Mouse (Mus musculus): ENCODE data around the gene Bach2. TPM values are rescaled to one million over a fixed set of nuclear protein-coding genes. Genes with fewer than 3 reads are reported as not detected.

Bach2 gene
- polyA plus RNA-seq, 1 experiment = 0.11 TPM

- no peaks in the 10 kb centered on the region for H3K79me2 ChIP-seq (ENCODE audit: control insufficient read depth, insufficient read depth)
- H3K36me3 ChIP-seq (ENCODE audit: control insufficient read depth, insufficient read depth) = no peaks in the 10 kb centered on the region
- no peaks in the 10 kb centered on the region for H3K27me3 ChIP-seq (ENCODE audit: control insufficient read depth, insufficient read depth, insufficient read length)
- no peak overlapping the region for H3ac ChIP-seq (ENCODE audit: control insufficient read depth, insufficient read length, low read depth)
- H3K4me3 ChIP-seq (ENCODE audit: insufficient read depth, poor library complexity, severe bottlenecking) = no peak overlapping the region
- no peaks in the 10 kb centered on the region for H3K79me3 ChIP-seq (ENCODE audit: low read depth)
- TF ChIP-seq MYOD1 (IDR thresholded peaks at IDR 0.05; ENCODE audit: control insufficient read depth, insufficient read length, low read depth) (no peak), MAX (IDR thresholded peaks at IDR 0.05) (no peak), USF1 (IDR thresholded peaks at IDR 0.05; ENCODE audit: low read depth) (no peak), CTCF (IDR thresholded peaks at IDR 0.05; ENCODE audit: control insufficient read depth, insufficient read depth, insufficient read length) (no peak), FOSL1 (IDR thresholded peaks at IDR 0.05; ENCODE audit: insufficient read depth, low read length, poor library complexity, severe bottlenecking) (no peak), MYOG (IDR thresholded peaks at IDR 0.05; ENCODE audit: control insufficient read depth, extremely low read depth, insufficient read length) (no peak), CEBPB (IDR thresholded peaks at IDR 0.05; ENCODE audit: low read depth) (no peak)
Observed at GRCm38 (mm10) chr4:32306169-32306792, 67.7 kb downstream of the Bach2 start.

DNA sequence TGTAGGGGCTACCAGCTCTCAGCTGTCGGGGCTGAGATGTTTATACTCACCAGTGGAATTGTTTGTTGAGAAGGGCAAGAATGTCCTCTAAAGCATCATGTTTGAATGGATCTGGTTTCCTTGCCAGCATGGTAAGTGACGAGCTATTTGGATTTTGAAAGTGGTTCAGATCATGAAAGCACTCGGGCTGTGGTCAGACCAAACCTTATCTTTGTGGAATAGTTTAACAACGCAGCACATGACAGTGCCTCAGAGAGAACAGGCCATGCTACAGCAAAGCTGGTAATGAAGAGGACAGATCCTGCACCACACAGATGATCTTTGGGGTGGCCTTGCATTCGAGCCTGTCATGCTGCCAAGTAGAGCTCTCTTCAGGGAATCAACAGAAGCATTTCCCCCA, 68.6 kb downstream of the Bach2 start:
- no peak overlapping the region for H3ac ChIP-seq (ENCODE audit: control insufficient read depth, insufficient read length, low read depth)
- TF ChIP-seq CEBPB (IDR thresholded peaks at IDR 0.05; ENCODE audit: low read depth) (no peak), MAX (IDR thresholded peaks at IDR 0.05) (no peak), MYOD1 (IDR thresholded peaks at IDR 0.05; ENCODE audit: control insufficient read depth, insufficient read length, low read depth) (no peak), USF1 (IDR thresholded peaks at IDR 0.05; ENCODE audit: low read depth) (no peak), MYOG (IDR thresholded peaks at IDR 0.05; ENCODE audit: control insufficient read depth, extremely low read depth, insufficient read length) (no peak), CTCF (IDR thresholded peaks at IDR 0.05; ENCODE audit: control insufficient read depth, insufficient read depth, insufficient read length) (no peak), FOSL1 (IDR thresholded peaks at IDR 0.05; ENCODE audit: insufficient read depth, low read length, poor library complexity, severe bottlenecking) (no peak)

DNA sequence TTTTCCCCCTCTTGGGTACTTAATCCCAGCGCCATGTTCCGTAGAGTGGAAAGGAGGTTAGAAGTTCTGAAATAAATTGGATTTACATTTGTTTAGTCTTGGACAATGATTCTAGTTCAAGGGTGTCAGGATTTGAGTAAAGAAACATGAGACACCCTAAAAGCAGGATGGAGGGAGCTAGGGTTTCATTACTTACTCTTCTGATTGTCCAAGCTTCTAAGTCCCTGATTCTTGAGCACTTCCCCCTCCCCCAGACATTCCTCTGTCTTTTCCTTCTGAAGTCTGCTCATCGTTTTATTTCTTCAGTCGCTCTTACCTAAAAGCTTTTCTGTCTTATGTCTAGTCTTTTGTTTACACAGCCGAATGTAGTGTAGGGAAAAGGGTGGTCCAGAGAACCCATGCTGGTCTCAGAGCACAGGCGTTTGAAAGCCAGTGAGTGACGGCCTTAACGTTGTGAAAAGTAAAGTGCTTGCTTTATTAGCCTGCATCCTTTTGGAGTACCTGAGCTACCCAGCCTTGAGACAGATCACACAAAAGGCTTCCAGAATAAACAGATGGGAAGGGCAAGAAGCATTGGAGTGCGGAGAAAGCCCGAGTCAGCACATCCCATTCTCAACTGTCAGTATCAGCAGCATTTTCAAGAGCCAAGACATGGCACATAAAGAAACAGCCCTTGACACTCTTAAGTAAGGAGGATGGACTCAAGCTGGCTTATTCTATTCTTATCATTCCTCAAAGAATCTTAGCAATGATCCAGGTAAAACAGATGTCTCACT, 73.8 kb downstream of the Bach2 start:
- Histone ChIP-seq H3K79me2 (ENCODE audit: control insufficient read depth, insufficient read depth) (no peaks in the 10 kb centered on the region), H3ac (ENCODE audit: control insufficient read depth, insufficient read length, low read depth) (no peak overlapping the region), H3K4me3 (ENCODE audit: insufficient read depth, poor library complexity, severe bottlenecking) (no peak overlapping the region), H3K79me3 (ENCODE audit: low read depth) (no peaks in the 10 kb centered on the region), H3K27me3 (ENCODE audit: control insufficient read depth, insufficient read depth, insufficient read length) (no peaks in the 10 kb centered on the region), H3K36me3 (ENCODE audit: control insufficient read depth, insufficient read depth) (no peaks in the 10 kb centered on the region)
- TF ChIP-seq MYOG (IDR thresholded peaks at IDR 0.05; ENCODE audit: control insufficient read depth, extremely low read depth, insufficient read length) = no peak
- TF ChIP-seq FOSL1 (IDR thresholded peaks at IDR 0.05; ENCODE audit: insufficient read depth, low read length, poor library complexity, severe bottlenecking) = no peak
- no peak for TF ChIP-seq CTCF (IDR thresholded peaks at IDR 0.05; ENCODE audit: control insufficient read depth, insufficient read depth, insufficient read length)
- no peak for TF ChIP-seq MYOD1 (IDR thresholded peaks at IDR 0.05; ENCODE audit: control insufficient read depth, insufficient read length, low read depth)

More for the DNA sequence above, 68.6 kb downstream of the Bach2 start:
- Histone ChIP-seq H3K79me2 (ENCODE audit: control insufficient read depth, insufficient read depth) (no peaks in the 10 kb centered on the region), H3K4me3 (ENCODE audit: insufficient read depth, poor library complexity, severe bottlenecking) (no peak overlapping the region), H3K27me3 (ENCODE audit: control insufficient read depth, insufficient read depth, insufficient read length) (no peaks in the 10 kb centered on the region), H3K36me3 (ENCODE audit: control insufficient read depth, insufficient read depth) (no peaks in the 10 kb centered on the region), H3K79me3 (ENCODE audit: low read depth) (no peaks in the 10 kb centered on the region)

- H3K4me3 ChIP-seq (ENCODE audit: insufficient read depth, poor library complexity, severe bottlenecking) = no peak overlapping the region
- H3K79me2 ChIP-seq (ENCODE audit: control insufficient read depth, insufficient read depth) = no peaks in the 10 kb centered on the region
- no peaks in the 10 kb centered on the region for H3K36me3 ChIP-seq (ENCODE audit: control insufficient read depth, insufficient read depth)
- no peak for TF ChIP-seq FOSL1 (IDR thresholded peaks at IDR 0.05; ENCODE audit: insufficient read depth, low read length, poor library complexity, severe bottlenecking)
- TF ChIP-seq USF1 (IDR thresholded peaks at IDR 0.05; ENCODE audit: low read depth) = no peak
- TF ChIP-seq MYOG (IDR thresholded peaks at IDR 0.05; ENCODE audit: control insufficient read depth, extremely low read depth, insufficient read length) = no peak
- no peak for TF ChIP-seq CEBPB (IDR thresholded peaks at IDR 0.05; ENCODE audit: low read depth)
- TF ChIP-seq MAX (IDR thresholded peaks at IDR 0.05) = no peak
- TF ChIP-seq CTCF (IDR thresholded peaks at IDR 0.05; ENCODE audit: control insufficient read depth, insufficient read depth, insufficient read length) = no peak
- no peak for TF ChIP-seq MYOD1 (IDR thresholded peaks at IDR 0.05; ENCODE audit: control insufficient read depth, insufficient read length, low read depth)
- H3K79me3 ChIP-seq (ENCODE audit: low read depth) = no peaks in the 10 kb centered on the region
- no peak overlapping the region for H3ac ChIP-seq (ENCODE audit: control insufficient read depth, insufficient read length, low read depth)
- no peaks in the 10 kb centered on the region for H3K27me3 ChIP-seq (ENCODE audit: control insufficient read depth, insufficient read depth, insufficient read length)
Observed at GRCm38 (mm10) chr4:32314919-32315318, 76.3 kb downstream of the Bach2 start.

- no peaks in the 10 kb centered on the region for H3K79me3 ChIP-seq (ENCODE audit: low read depth)
- no peak overlapping the region for H3K4me3 ChIP-seq (ENCODE audit: insufficient read depth, poor library complexity, severe bottlenecking)
- TF ChIP-seq USF1 (IDR thresholded peaks at IDR 0.05; ENCODE audit: low read depth) (no peak), CEBPB (IDR thresholded peaks at IDR 0.05; ENCODE audit: low read depth) (no peak)
Observed at GRCm38 (mm10) chr4:32318608-32319007, 80.0 kb downstream of the Bach2 start.

More at GRCm38 (mm10) chr4:32318608-32319007, 80.0 kb downstream of the Bach2 start:
- H3K36me3 ChIP-seq (ENCODE audit: control insufficient read depth, insufficient read depth) = no peaks in the 10 kb centered on the region
- H3K79me2 ChIP-seq (ENCODE audit: control insufficient read depth, insufficient read depth) = no peaks in the 10 kb centered on the region
- no peaks in the 10 kb centered on the region for H3K27me3 ChIP-seq (ENCODE audit: control insufficient read depth, insufficient read depth, insufficient read length)
- H3ac ChIP-seq (ENCODE audit: control insufficient read depth, insufficient read length, low read depth) = no peak overlapping the region

All from C2C12 (cell line).